Mouse (Mus musculus): ENCODE measurements at regions not wholly inside any gene's neighbourhood (a gene's known extent, or its start where the extent isn't known, plus 50 kb on each side); places are given as distances from the start of the nearest gene placed in this dataset.

GRCm38 (mm10) chr8:34476146-34476820 is 364.7 kb upstream of the Gm10131 start:
- Histone ChIP-seq H3K9ac (no peak overlapping the region), H3K27ac (replicated peaks) (no peak overlapping the region), H3K4me1 (replicated peaks) (peaks cover 17% of the 10 kb centered on the region), H3K27me3 (no peaks in the 10 kb centered on the region), H3K9me3 (no peaks in the 10 kb centered on the region), H3K36me3 (no peaks in the 10 kb centered on the region), H3K4me3 (no peak overlapping the region), H3K4me2 (no peak overlapping the region)
- WGBS, result 94% methylated on average over 3 of the region's 3 CpGs
- no peak for ATAC-seq (ENCODE audit: low FRiP score, low read depth)

GRCm38 (mm10) chr8:34474593-34474992 is 363.1 kb upstream of the Gm10131 start:
- Histone ChIP-seq H3K4me3 (no peak overlapping the region), H3K4me1 (replicated peaks) (peaks cover 17% of the 10 kb centered on the region), H3K4me2 (no peak overlapping the region), H3K27ac (replicated peaks) (no peak overlapping the region), H3K9ac (no peak overlapping the region), H3K27me3 (no peaks in the 10 kb centered on the region), H3K36me3 (no peaks in the 10 kb centered on the region), H3K9me3 (no peaks in the 10 kb centered on the region)
- ATAC-seq (ENCODE audit: low FRiP score, low read depth), result no peak
- 68% methylated on average over 7 of the region's 7 CpGs for WGBS

DNA sequence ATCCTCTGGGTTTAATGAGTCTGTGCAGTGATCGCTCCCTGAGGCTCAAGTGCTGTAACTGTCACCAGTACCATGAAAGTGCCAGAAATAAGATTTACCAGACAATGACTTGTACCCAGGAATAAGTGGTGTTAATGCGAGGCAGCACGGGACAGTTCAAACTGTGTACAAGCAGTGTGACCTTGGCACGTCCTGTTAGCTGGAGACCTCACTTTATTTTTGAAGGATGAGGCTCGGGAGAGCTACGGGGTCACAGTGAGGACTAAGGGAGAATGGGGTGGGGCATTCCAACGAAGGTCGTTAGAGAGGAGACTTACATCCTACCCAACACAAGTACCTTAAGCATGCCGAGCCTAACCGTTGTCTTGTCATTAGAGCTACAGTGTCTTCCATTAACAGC is 362.2 kb upstream of the Gm10131 start:
- H3K9me3 ChIP-seq, result no peaks in the 10 kb centered on the region
- H3K4me1 ChIP-seq (replicated peaks), result peaks cover 17% of the 10 kb centered on the region
- ATAC-seq (ENCODE audit: low FRiP score, low read depth), result no peak
- H3K4me3 ChIP-seq, result no peak overlapping the region
- 80% methylated on average over 10 of the region's 10 CpGs for WGBS
- H3K27ac ChIP-seq (replicated peaks), result no peak overlapping the region
- no peaks in the 10 kb centered on the region for H3K27me3 ChIP-seq
- no peak overlapping the region for H3K9ac ChIP-seq
- H3K4me2 ChIP-seq, result no peak overlapping the region
- H3K36me3 ChIP-seq, result no peaks in the 10 kb centered on the region

GRCm38 (mm10) chr8:34473301-34473700 is 361.8 kb upstream of the Gm10131 start:
- H3K4me2 ChIP-seq, result no peak overlapping the region
- H3K27ac ChIP-seq (replicated peaks), result no peak overlapping the region
- no peaks in the 10 kb centered on the region for H3K9me3 ChIP-seq

GRCm38 (mm10) chr8:34472846-34473245 is 361.3 kb upstream of the Gm10131 start:
- H3K9ac ChIP-seq, result no peak overlapping the region
- H3K4me2 ChIP-seq, result no peak overlapping the region
- peak; percentile 78 for ATAC-seq (ENCODE audit: low FRiP score, low read depth)

More at GRCm38 (mm10) chr8:34473301-34473700, 361.8 kb upstream of the Gm10131 start:
- Histone ChIP-seq H3K27me3 (no peaks in the 10 kb centered on the region), H3K4me1 (replicated peaks) (peaks cover 17% of the 10 kb centered on the region), H3K36me3 (no peaks in the 10 kb centered on the region), H3K9ac (no peak overlapping the region), H3K4me3 (no peak overlapping the region)
- ATAC-seq (ENCODE audit: low FRiP score, low read depth), result no peak
- WGBS, result 90% methylated on average over 1 of the region's 1 CpGs

GRCm38 (mm10) chr8:34472434-34472833 is 360.9 kb upstream of the Gm10131 start:
- 31% methylated on average over 8 of the region's 8 CpGs for WGBS
- Histone ChIP-seq H3K27ac (replicated peaks) (no peak overlapping the region), H3K4me2 (no peak overlapping the region), H3K4me1 (replicated peaks) (peaks cover 17% of the 10 kb centered on the region), H3K9ac (no peak overlapping the region), H3K4me3 (no peak overlapping the region), H3K36me3 (no peaks in the 10 kb centered on the region), H3K27me3 (no peaks in the 10 kb centered on the region), H3K9me3 (no peaks in the 10 kb centered on the region)
- ATAC-seq (ENCODE audit: low FRiP score, low read depth), result no peak

More at GRCm38 (mm10) chr8:34472846-34473245, 361.3 kb upstream of the Gm10131 start:
- no peak overlapping the region for H3K27ac ChIP-seq (replicated peaks)
- H3K4me1 ChIP-seq (replicated peaks), result peaks cover 17% of the 10 kb centered on the region
- no peaks in the 10 kb centered on the region for H3K9me3 ChIP-seq
- no peaks in the 10 kb centered on the region for H3K27me3 ChIP-seq
- H3K36me3 ChIP-seq, result no peaks in the 10 kb centered on the region
- 33% methylated on average over 6 of the region's 6 CpGs for WGBS
- no peak overlapping the region for H3K4me3 ChIP-seq

GRCm38 (mm10) chr8:34469091-34469490 is 357.6 kb upstream of the Gm10131 start:
- Histone ChIP-seq H3K4me3 (no peak overlapping the region), H3K27ac (replicated peaks) (no peak overlapping the region), H3K4me1 (replicated peaks) (peaks cover 19% of the 10 kb centered on the region), H3K9ac (no peak overlapping the region), H3K9me3 (peaks cover 6% of the 10 kb centered on the region; the same call in 1 of the 2 replicates), H3K36me3 (no peaks in the 10 kb centered on the region), H3K27me3 (no peaks in the 10 kb centered on the region), H3K4me2 (no peak overlapping the region)
- no peak for ATAC-seq (ENCODE audit: low FRiP score, low read depth)
- 48% methylated on average over 2 of the region's 2 CpGs for WGBS

GRCm38 (mm10) chr8:34466786-34467364 is 355.3 kb upstream of the Gm10131 start:
- 68% methylated on average over 5 of the region's 5 CpGs for WGBS
- no peak for ATAC-seq (ENCODE audit: low FRiP score, low read depth)

DNA sequence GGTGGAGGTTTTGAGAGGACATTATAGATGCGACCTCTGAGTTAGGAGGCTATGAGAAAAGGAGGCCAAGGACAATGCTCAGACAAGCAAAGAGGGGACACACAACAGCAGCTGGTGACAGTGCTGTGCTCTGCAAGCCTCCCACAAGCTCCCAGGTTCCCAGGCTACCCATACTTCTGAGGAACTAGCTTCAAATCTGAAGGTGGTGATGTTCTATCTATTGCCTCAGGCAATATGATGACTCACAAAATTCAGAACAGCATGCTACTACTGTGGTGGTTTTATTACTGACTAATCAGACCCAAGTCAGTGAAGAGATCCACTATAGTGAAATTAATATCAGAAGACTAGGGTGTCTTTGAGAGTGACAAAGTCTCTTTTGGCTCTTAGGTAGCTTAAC is 353.9 kb upstream of the Gm10131 start:
- 97% methylated on average over 1 of the region's 1 CpGs for WGBS
- no peak for ATAC-seq (ENCODE audit: low FRiP score, low read depth)
- no peak overlapping the region for H3K9ac ChIP-seq
- H3K9me3 ChIP-seq, result peaks cover 6% of the 10 kb centered on the region; the same call in 1 of the 2 replicates
- H3K4me1 ChIP-seq (replicated peaks), result 0 out of 2 replicates have a peak, but pooled peaks cover 2% of the 10 kb centered on the region
- H3K27me3 ChIP-seq, result no peaks in the 10 kb centered on the region
- no peak overlapping the region for H3K4me2 ChIP-seq
- H3K27ac ChIP-seq (replicated peaks), result no peak overlapping the region
- no peak overlapping the region for H3K4me3 ChIP-seq
- H3K36me3 ChIP-seq, result no peaks in the 10 kb centered on the region

More at GRCm38 (mm10) chr8:34466786-34467364, 355.3 kb upstream of the Gm10131 start:
- H3K27ac ChIP-seq (replicated peaks), result no peak overlapping the region
- H3K9me3 ChIP-seq, result peaks cover 6% of the 10 kb centered on the region; the same call in 1 of the 2 replicates
- no peak overlapping the region for H3K4me3 ChIP-seq
- no peaks in the 10 kb centered on the region for H3K27me3 ChIP-seq
- H3K36me3 ChIP-seq, result no peaks in the 10 kb centered on the region
- H3K4me2 ChIP-seq, result no peak overlapping the region
- H3K9ac ChIP-seq, result no peak overlapping the region
- 0 out of 2 replicates have a peak, but pooled peaks cover 2% of the 10 kb centered on the region for H3K4me1 ChIP-seq (replicated peaks)

- Histone ChIP-seq H3K9ac (no peak overlapping the region), H3K36me3 (no peaks in the 10 kb centered on the region), H3K27ac (replicated peaks) (no peak overlapping the region), H3K4me3 (no peak overlapping the region), H3K27me3 (no peaks in the 10 kb centered on the region), H3K9me3 (peaks cover 6% of the 10 kb centered on the region; the same call in 1 of the 2 replicates), H3K4me2 (no peak overlapping the region), H3K4me1 (replicated peaks) (0 out of 2 replicates have a peak, but pooled peaks cover 2% of the 10 kb centered on the region)
- ATAC-seq (ENCODE audit: low FRiP score, low read depth), result no peak
- 82% methylated on average over 5 of the region's 5 CpGs for WGBS
Measured at GRCm38 (mm10) chr8:34462262-34462661, 350.7 kb upstream of the Gm10131 start.

DNA sequence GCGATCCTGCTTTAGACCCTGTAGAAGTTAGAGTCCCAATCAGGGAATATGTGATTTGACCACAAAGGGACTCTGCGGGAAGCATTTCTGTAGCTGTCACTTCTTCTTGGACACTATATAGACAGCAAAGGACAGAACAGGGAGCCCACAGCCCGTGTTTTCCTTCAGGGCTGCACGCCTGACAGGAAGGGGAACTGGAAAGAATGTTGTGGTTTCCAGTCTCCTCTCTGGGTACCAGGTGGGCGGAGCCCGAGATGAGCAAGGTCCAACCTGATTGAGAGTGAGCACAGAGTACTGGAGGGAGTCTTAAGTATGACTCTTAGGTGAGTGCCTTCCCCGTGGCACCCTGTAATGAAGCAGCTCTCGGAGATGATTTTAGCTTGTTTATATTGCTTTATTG is 346.8 kb upstream of the Gm10131 start:
- no peak overlapping the region for H3K4me2 ChIP-seq
- no peaks in the 10 kb centered on the region for H3K9me3 ChIP-seq
- no peaks in the 10 kb centered on the region for H3K36me3 ChIP-seq
- no peaks in the 10 kb centered on the region for H3K4me1 ChIP-seq (replicated peaks)
- no peaks in the 10 kb centered on the region for H3K27me3 ChIP-seq
- H3K9ac ChIP-seq, result no peak overlapping the region
- H3K27ac ChIP-seq (replicated peaks), result no peak overlapping the region
- no peak overlapping the region for H3K4me3 ChIP-seq
- no peak for ATAC-seq (ENCODE audit: low FRiP score, low read depth)
- 94% methylated on average over 8 of the region's 8 CpGs for WGBS

DNA sequence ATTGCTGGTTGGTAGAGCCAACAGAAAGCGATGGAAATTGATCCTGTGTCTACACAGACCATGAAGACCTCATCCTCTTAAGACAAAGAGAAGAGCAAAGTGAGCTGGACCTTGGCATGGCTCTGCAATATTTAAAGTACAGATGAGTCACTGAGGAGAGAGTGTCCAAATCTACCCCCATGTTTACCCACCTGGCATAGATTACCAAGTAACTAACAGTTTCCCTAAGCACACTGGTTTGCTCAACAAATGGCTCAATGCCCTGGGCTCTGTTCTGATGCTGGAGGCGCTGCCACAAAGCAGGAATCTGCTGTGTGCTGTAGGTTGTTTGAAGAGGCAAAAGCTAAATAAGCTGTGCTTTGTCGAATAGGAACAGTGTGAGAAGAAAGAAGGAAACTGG is 345.0 kb upstream of the Gm10131 start:
- no peaks in the 10 kb centered on the region for H3K27me3 ChIP-seq
- H3K36me3 ChIP-seq, result no peaks in the 10 kb centered on the region
- H3K4me2 ChIP-seq, result no peak overlapping the region
- 0 out of 2 replicates have a peak, but pooled peaks cover 3% of the 10 kb centered on the region for H3K4me1 ChIP-seq (replicated peaks)
- H3K4me3 ChIP-seq, result no peak overlapping the region
- WGBS, result 86% methylated on average over 3 of the region's 3 CpGs
- no peak for ATAC-seq (ENCODE audit: low FRiP score, low read depth)
- H3K9me3 ChIP-seq, result no peaks in the 10 kb centered on the region
- no peak overlapping the region for H3K27ac ChIP-seq (replicated peaks)
- H3K9ac ChIP-seq, result no peak overlapping the region
